Mouse (Mus musculus) heart, embryonic 11.5 days (tissue): ENCODE results near the gene Abcc9. TPM values are rescaled to one million over a fixed set of nuclear protein-coding genes. Genes with fewer than 3 reads are reported as not detected.

Source experiments
- ATAC-seq: fragments of 200-750 bp; cut with Nextera tagmentation; replicated peaks from 2 replicates; pipeline ENCODE4 v1.8.0; 2017; ENCODE audit warnings: moderate library complexity; ENCODE audit not compliant: insufficient number of reproducible peaks, low FRiP score, low TSS enrichment
- H3K27ac ChIP-seq: fragments of 300-500 bp; sonication (generic); 2 replicates; pipeline ENCODE4 v1.5.1; 2014; ENCODE audit warnings: mild to moderate bottlenecking, low read depth, low read length
- H3K27me3 ChIP-seq: fragments of 300-500 bp; sonication (generic); 2 replicates; pipeline ENCODE4 v1.6.1; 2014; ENCODE audit warnings: mild to moderate bottlenecking, low read length, mixed read lengths; ENCODE audit not compliant: control insufficient read depth, insufficient read depth
- H3K36me3 ChIP-seq: fragments of 300-500 bp; sonication (generic); 2 replicates; pipeline ENCODE4 v1.6.1; 2014; ENCODE audit warnings: mild to moderate bottlenecking, low read length, moderate library complexity, mixed read lengths; ENCODE audit not compliant: control insufficient read depth, insufficient read depth
- H3K4me1 ChIP-seq: fragments of 300-500 bp; sonication (generic); 2 replicates; pipeline ENCODE4 v1.6.1; 2014; ENCODE audit warnings: low read length; ENCODE audit not compliant: control insufficient read depth, insufficient read depth
- H3K4me2 ChIP-seq: fragments of 300-500 bp; sonication (generic); 2 replicates; pipeline ENCODE4 v1.6.1; 2014; ENCODE audit warnings: mild to moderate bottlenecking, moderate library complexity
- H3K4me3 ChIP-seq: fragments of 300-500 bp; sonication (generic); 2 replicates; pipeline ENCODE4 v1.5.1; 2014; ENCODE audit warnings: low read depth, low read length
- H3K9ac ChIP-seq: fragments of 300-500 bp; sonication (generic); 2 replicates; pipeline ENCODE4 v1.6.1; 2014; ENCODE audit warnings: mild to moderate bottlenecking, low read depth, low read length, moderate library complexity
- H3K9me3 ChIP-seq: fragments of 300-500 bp; sonication (generic); replicated peaks from 2 replicates; pipeline ENCODE4 v1.6.1; 2016; ENCODE audit warnings: low read length; ENCODE audit not compliant: control insufficient read depth
- WGBS: fragments of 180-500 bp; shearing (Covaris S2); extraction: QIAGEN DNeasy Blood & Tissue Kit; methylation state at CpG from one replicate; pipeline ENCODE4 v1.1.7; 2014; ENCODE audit not compliant: insufficient replicate concordance; 5-methylcytosine and 5-hydroxymethylcytosine counted together
- polyA plus RNA-seq: library from polyadenylated mRNA; unstranded; fragments of >200 nt; fragmentation: Nextera tagmentation; extraction: Ambion mirVana; gene quantifications from 2 replicates; pipeline ENCODE4 v1.2.1, GENCODE M21; 2014

The Abcc9 gene
- polyA plus RNA-seq, 1 experiment from 2014 or later, result 21.1 TPM

- ATAC-seq, result no peak
- Histone ChIP-seq H3K4me3 (no peak overlapping the region), H3K4me1 (no peaks in the 10 kb centered on the region), H3K4me2 (no peak overlapping the region), H3K9ac (no peak overlapping the region), H3K36me3 (no peaks in the 10 kb centered on the region), H3K27ac (no peak overlapping the region), H3K27me3 (no peaks in the 10 kb centered on the region), H3K9me3 (no peaks in the 10 kb centered on the region)
- WGBS, result 58% methylated on average over 4 of the region's 4 CpGs
These were observed 123.3 kb downstream of the Abcc9 start for GRCm38 (mm10) chr6:142578831-142579230.

- Histone ChIP-seq H3K27me3 (no peaks in the 10 kb centered on the region), H3K27ac (no peak overlapping the region), H3K9me3 (no peaks in the 10 kb centered on the region), H3K4me2 (no peak overlapping the region), H3K9ac (no peak overlapping the region), H3K4me1 (no peaks in the 10 kb centered on the region), H3K4me3 (no peak overlapping the region), H3K36me3 (no peaks in the 10 kb centered on the region)
- no peak for ATAC-seq
- 76% methylated on average over 6 of the region's 6 CpGs for WGBS
These were observed 124.3 kb downstream of the Abcc9 start for GRCm38 (mm10) chr6:142577801-142578200.

- Histone ChIP-seq H3K4me1 (peaks cover 12% of the 10 kb centered on the region), H3K4me3 (no peak overlapping the region), H3K4me2 (no peak overlapping the region), H3K9ac (no peak overlapping the region), H3K27me3 (peaks cover 33% of the 10 kb centered on the region), H3K27ac (no peak overlapping the region), H3K36me3 (no peaks in the 10 kb centered on the region), H3K9me3 (no peaks in the 10 kb centered on the region)
- 49% methylated on average over 6 of the region's 6 CpGs for WGBS
- no peak for ATAC-seq
These were observed 129.2 kb downstream of the Abcc9 start for GRCm38 (mm10) chr6:142572876-142573275.

- WGBS, result 5% methylated on average over 21 of the region's 21 CpGs
- Histone ChIP-seq H3K36me3 (no peaks in the 10 kb centered on the region), H3K4me2 (peak overlapping the region; percentile 92), H3K9ac (no peak overlapping the region), H3K4me1 (peaks cover 20% of the 10 kb centered on the region), H3K27me3 (peaks cover 33% of the 10 kb centered on the region), H3K4me3 (peak overlapping the region; percentile 55), H3K27ac (no peak overlapping the region), H3K9me3 (no peaks in the 10 kb centered on the region)
- ATAC-seq, result 0 out of 2 replicates have a peak, but pooled peaks have one; percentile 8
These were observed 130.3 kb downstream of the Abcc9 start for GRCm38 (mm10) chr6:142571629-142572360.

- H3K27ac ChIP-seq, result no peak within 1 kb of the TSS
- under 1% methylated on average over 34 of the region's 34 CpGs for WGBS
- peak within 1 kb of the TSS; percentile 58; the same call in 1 of the 2 replicates for H3K9ac ChIP-seq
- H3K4me3 ChIP-seq, result peak within 1 kb of the TSS; percentile 55
- H3K4me2 ChIP-seq, result peak within 1 kb of the TSS; percentile 92
- no peaks in the 10 kb centered on the region for H3K9me3 ChIP-seq
- peaks cover 20% of the 10 kb centered on the region for H3K4me1 ChIP-seq
- H3K36me3 ChIP-seq, result no peaks in the 10 kb centered on the region
- peak; percentile 71 for ATAC-seq
- peaks cover 33% of the 10 kb centered on the region for H3K27me3 ChIP-seq
These were observed 131.0 kb downstream of the Abcc9 start, which contains the start of gene Kcnj8 for GRCm38 (mm10) chr6:142571055-142571618. TSS of gene Kcnj8 (minus strand) at chr6:142571614.

GRCm38 (mm10) chr6:142570046-142570770, 131.9 kb downstream of the Abcc9 start:
- no peak overlapping the region for H3K27ac ChIP-seq
- 12% methylated on average over 30 of the region's 30 CpGs for WGBS
- no peaks in the 10 kb centered on the region for H3K9me3 ChIP-seq
- ATAC-seq, result no peak
- 0 out of 2 replicates have a peak overlapping the region, but pooled peaks have one; percentile 28 for H3K9ac ChIP-seq
- H3K36me3 ChIP-seq, result no peaks in the 10 kb centered on the region
- peak overlapping the region; percentile 55 for H3K4me3 ChIP-seq
- peak overlapping the region; percentile 92 for H3K4me2 ChIP-seq
- peaks cover 33% of the 10 kb centered on the region for H3K27me3 ChIP-seq
- peaks cover 20% of the 10 kb centered on the region for H3K4me1 ChIP-seq

- peaks cover 33% of the 10 kb centered on the region for H3K27me3 ChIP-seq
- 51% methylated on average over 7 of the region's 7 CpGs for WGBS
- H3K4me1 ChIP-seq, result peaks cover 20% of the 10 kb centered on the region
- H3K9ac ChIP-seq, result no peak overlapping the region
- ATAC-seq, result no peak
- no peak overlapping the region for H3K4me3 ChIP-seq
- no peak overlapping the region for H3K27ac ChIP-seq
- H3K9me3 ChIP-seq, result no peaks in the 10 kb centered on the region
- H3K4me2 ChIP-seq, result no peak overlapping the region
- H3K36me3 ChIP-seq, result no peaks in the 10 kb centered on the region
These were observed 133.3 kb downstream of the Abcc9 start for GRCm38 (mm10) chr6:142568713-142569357.

- Histone ChIP-seq H3K4me3 (no peak overlapping the region), H3K4me1 (peaks cover 20% of the 10 kb centered on the region), H3K9me3 (no peaks in the 10 kb centered on the region), H3K36me3 (no peaks in the 10 kb centered on the region), H3K27ac (no peak overlapping the region), H3K27me3 (peaks cover 32% of the 10 kb centered on the region), H3K4me2 (no peak overlapping the region), H3K9ac (no peak overlapping the region)
- peak; percentile 55; the same call in 1 of the 2 replicates for ATAC-seq
- 10% methylated on average over 5 of the region's 5 CpGs for WGBS
These were observed 134.7 kb downstream of the Abcc9 start for GRCm38 (mm10) chr6:142567452-142567851.
